Mouse (Mus musculus) spleen, postnatal 36 days (tissue): ENCODE measurements at regions not wholly inside any gene's neighbourhood (a gene's known extent, or its start where the extent isn't known, plus 50 kb on each side); places are given as distances from the start of the nearest gene placed in this dataset.
"Not testable (repeated sequence)": the region's sequence is repeated elsewhere in the genome, so short reads cannot be mapped to it uniquely, and the experiment has no call there.

Experiments
- DNase-seq, 2 experiments: peaks; one replicate each; pipeline ENCODE4 v3.0.0; 2022; ENCODE audit warnings: low spot score in 2 of 2, mixed read lengths in 1 of 2

GRCm38 (mm10) chr1:157622156-157622555 is 115.6 kb downstream of the Sec16b start:
- not testable (repeated sequence) for DNase-seq

- DNase-seq = no peak
Measured at GRCm38 (mm10) chr1:157632586-157632985, 126.1 kb downstream of the Sec16b start.

- no peak for DNase-seq
Measured at GRCm38 (mm10) chr1:157633470-157633869, 126.9 kb downstream of the Sec16b start.

GRCm38 (mm10) chr1:157635776-157636175 is 129.2 kb downstream of the Sec16b start:
- DNase-seq = no peak

- DNase-seq = no peak
Measured at GRCm38 (mm10) chr1:157643524-157643923, 137.0 kb downstream of the Sec16b start.

- DNase-seq = no peak
Measured at GRCm38 (mm10) chr1:157645682-157646421, 139.3 kb downstream of the Sec16b start.

- no peak for DNase-seq
Measured at GRCm38 (mm10) chr1:157655446-157655845, 148.9 kb downstream of the Sec16b start.

- DNase-seq = no peak
Measured at GRCm38 (mm10) chr1:157669626-157670025, 163.1 kb downstream of the Sec16b start.

- no peak for DNase-seq
Measured at GRCm38 (mm10) chr1:157684356-157684755, 177.8 kb downstream of the Sec16b start.

- DNase-seq = peak in 1 of 2 experiments; percentile 4
Measured at GRCm38 (mm10) chr1:157695198-157695597, 188.7 kb downstream of the Sec16b start.

GRCm38 (mm10) chr1:157703639-157704038 is 197.1 kb downstream of the Sec16b start:
- DNase-seq = no peak

GRCm38 (mm10) chr1:157705364-157705763 is 198.8 kb downstream of the Sec16b start:
- DNase-seq = no peak

- no peak for DNase-seq
Measured at GRCm38 (mm10) chr1:157707256-157707655, 200.7 kb downstream of the Sec16b start.

GRCm38 (mm10) chr1:157709117-157709516 is 202.6 kb downstream of the Sec16b start:
- no peak for DNase-seq

- DNase-seq = no peak
Measured at GRCm38 (mm10) chr1:157710870-157711269, 204.3 kb downstream of the Sec16b start.

GRCm38 (mm10) chr1:157712519-157712918 is 206.0 kb downstream of the Sec16b start:
- DNase-seq = no peak

GRCm38 (mm10) chr1:157713851-157714250 is 207.3 kb downstream of the Sec16b start:
- no peak for DNase-seq

- no peak for DNase-seq
Measured at GRCm38 (mm10) chr1:157715632-157716031, 209.1 kb downstream of the Sec16b start.

- DNase-seq = no peak
Measured at GRCm38 (mm10) chr1:157717131-157717530, 210.6 kb downstream of the Sec16b start.

- no peak for DNase-seq
Measured at GRCm38 (mm10) chr1:157721946-157722345, 215.4 kb downstream of the Sec16b start.

- DNase-seq = no peak
Measured at GRCm38 (mm10) chr1:157731124-157731523, 224.6 kb downstream of the Sec16b start.

GRCm38 (mm10) chr1:157740725-157741665 is 234.5 kb downstream of the Sec16b start:
- DNase-seq = no peak

- no peak for DNase-seq
Measured at GRCm38 (mm10) chr1:157745611-157746010, 239.1 kb downstream of the Sec16b start.
